Mouse (Mus musculus) heart, adult 11 months (tissue): ENCODE measurements at regions not wholly inside any gene's neighbourhood (a gene's known extent, or its start where the extent isn't known, plus 50 kb on each side); places are given as distances from the start of the nearest gene placed in this dataset.
"Not testable (repeated sequence)": the region's sequence is repeated elsewhere in the genome, so short reads cannot be mapped to it uniquely, and the experiment has no call there.

ENCODE experiments used
- DNase-seq: peaks from one replicate; pipeline ENCODE4 v3.0.0; 2022

- DNase-seq: not testable (repeated sequence)
Measured at GRCm38 (mm10) chr6:67673316-67673715, 137.7 kb upstream of the Tacstd2 start.

GRCm38 (mm10) chr6:67668073-67668472 is 132.5 kb upstream of the Tacstd2 start:
- not testable (repeated sequence) for DNase-seq

- no peak for DNase-seq
Measured at GRCm38 (mm10) chr6:67631617-67632016, 96.0 kb upstream of the Tacstd2 start.

- no peak for DNase-seq
Measured at GRCm38 (mm10) chr6:67610402-67610801, 74.8 kb upstream of the Tacstd2 start.

GRCm38 (mm10) chr6:67609461-67609860 is 73.9 kb upstream of the Tacstd2 start:
- not testable (repeated sequence) for DNase-seq
